Mouse (Mus musculus) lung, embryonic 14.5 days (tissue): ENCODE measurements at regions not wholly inside any gene's neighbourhood (a gene's known extent, or its start where the extent isn't known, plus 50 kb on each side); places are given as distances from the start of the nearest gene placed in this dataset.

ENCODE experiments used
- ATAC-seq: fragments of 200-750 bp; cut with Nextera tagmentation; 2 replicates; pipeline ENCODE4 v1.8.0; 2017; ENCODE audit warnings: mild to moderate bottlenecking, moderate TSS enrichment, moderate library complexity; ENCODE audit not compliant: insufficient read depth
- DNase-seq: peaks from one replicate; pipeline ENCODE4 v3.0.0-alpha.2; 2015
- H3K27ac ChIP-seq: fragments of 300-500 bp; sonication (generic); 2 replicates; pipeline ENCODE4 v1.5.1; 2014; ENCODE audit warnings: low read depth, mild to moderate bottlenecking, moderate library complexity
- H3K27me3 ChIP-seq: fragments of 300-500 bp; sonication (generic); 2 replicates; pipeline ENCODE4 v1.6.1; 2014; ENCODE audit warnings: low read length, control low read depth; ENCODE audit not compliant: insufficient read depth
- H3K36me3 ChIP-seq: fragments of 300-500 bp; sonication (generic); 2 replicates; pipeline ENCODE4 v1.6.1; 2014; ENCODE audit warnings: control low read depth; ENCODE audit not compliant: insufficient read depth
- H3K4me1 ChIP-seq: fragments of 300-500 bp; sonication (generic); 2 replicates; pipeline ENCODE4 v1.6.1; 2014; ENCODE audit warnings: antibody characterized with exemption, control low read depth; ENCODE audit not compliant: insufficient read depth
- H3K4me2 ChIP-seq: fragments of 300-500 bp; sonication (generic); 2 replicates; pipeline ENCODE4 v1.6.1; 2014; ENCODE audit warnings: mild to moderate bottlenecking
- H3K4me3 ChIP-seq: fragments of 300-500 bp; sonication (generic); 2 replicates; pipeline ENCODE4 v1.5.1; 2014; ENCODE audit warnings: low read depth, low read length
- H3K9ac ChIP-seq: fragments of 300-500 bp; sonication (generic); 2 replicates; pipeline ENCODE4 v1.6.1; 2014
- H3K9me3 ChIP-seq: fragments of 300-500 bp; sonication (generic); 2 replicates; pipeline ENCODE4 v1.6.1; 2016; ENCODE audit warnings: low read depth, low read length, control low read depth
- CTCF ChIP-seq: IDR thresholded peaks from 2 replicates; pipeline ENCODE4 v1.5.1; 2016; ENCODE audit warnings: antibody characterized with exemption, low read depth
- WGBS: fragments of 180-500 bp; shearing (Covaris S2); extraction: QIAGEN DNeasy Blood & Tissue Kit; methylation state at CpG from one replicate; pipeline ENCODE4 v1.1.7; 2014; 5-methylcytosine and 5-hydroxymethylcytosine counted together

DNA sequence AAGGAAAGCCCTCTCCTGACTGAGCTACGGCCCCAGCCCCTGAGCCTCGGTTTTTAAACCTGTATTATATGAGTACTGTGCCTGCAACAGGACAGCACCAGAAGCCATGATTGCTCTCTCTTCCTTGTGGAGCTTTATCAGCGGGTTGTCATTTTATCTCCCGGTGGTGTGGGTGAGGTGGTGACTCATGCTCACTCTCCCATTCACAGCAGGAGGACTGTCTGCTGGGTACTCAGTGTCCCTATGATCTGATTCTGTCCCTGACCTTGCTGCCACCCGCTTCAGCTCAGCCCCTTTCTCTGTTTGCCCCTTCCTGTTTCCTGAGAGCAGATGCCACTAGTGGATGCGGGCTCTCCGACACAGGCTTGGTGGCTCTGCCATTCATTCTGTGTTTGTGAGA, 277.9 kb downstream of the Med13l start:
- ATAC-seq = no peak
- Histone ChIP-seq H3K36me3 (no peaks in the 10 kb centered on the region), H3K27ac (no peak overlapping the region), H3K4me1 (peaks cover 16% of the 10 kb centered on the region), H3K4me2 (no peak overlapping the region), H3K9ac (no peak overlapping the region), H3K4me3 (no peak overlapping the region), H3K9me3 (no peaks in the 10 kb centered on the region), H3K27me3 (no peaks in the 10 kb centered on the region)
- DNase-seq = no peak
- WGBS = 61% methylated on average over 7 of the region's 7 CpGs
- TF ChIP-seq CTCF = no peak

DNA sequence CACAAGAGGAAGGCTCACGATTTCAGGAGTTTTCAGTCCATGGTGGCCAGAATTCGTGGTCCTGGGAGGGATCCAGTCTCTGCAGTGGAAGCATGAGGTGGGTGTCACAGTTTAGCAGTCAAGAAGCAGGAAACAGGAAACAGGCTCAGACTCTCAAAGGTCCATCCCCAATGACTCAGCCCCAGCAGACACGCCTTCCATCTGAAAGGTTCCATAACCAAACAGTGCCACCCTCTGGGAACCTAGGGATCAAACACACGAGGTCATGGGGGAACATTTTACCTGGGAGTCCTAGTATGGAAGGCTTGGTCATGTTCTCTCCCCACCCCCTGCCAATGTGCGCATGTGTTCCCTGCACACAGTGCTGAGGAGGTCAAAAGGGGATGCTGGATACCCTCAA, 279.4 kb downstream of the Med13l start:
- Histone ChIP-seq H3K4me3 (no peak overlapping the region), H3K4me2 (no peak overlapping the region), H3K36me3 (no peaks in the 10 kb centered on the region), H3K4me1 (peaks cover 16% of the 10 kb centered on the region), H3K27me3 (no peaks in the 10 kb centered on the region), H3K9me3 (no peaks in the 10 kb centered on the region), H3K9ac (no peak overlapping the region), H3K27ac (no peak overlapping the region)
- TF ChIP-seq CTCF = peak; percentile 26; the same call in 1 of the 2 replicates
- DNase-seq = peak; percentile 35
- no peak for ATAC-seq
- WGBS = 61% methylated on average over 5 of the region's 5 CpGs

DNA sequence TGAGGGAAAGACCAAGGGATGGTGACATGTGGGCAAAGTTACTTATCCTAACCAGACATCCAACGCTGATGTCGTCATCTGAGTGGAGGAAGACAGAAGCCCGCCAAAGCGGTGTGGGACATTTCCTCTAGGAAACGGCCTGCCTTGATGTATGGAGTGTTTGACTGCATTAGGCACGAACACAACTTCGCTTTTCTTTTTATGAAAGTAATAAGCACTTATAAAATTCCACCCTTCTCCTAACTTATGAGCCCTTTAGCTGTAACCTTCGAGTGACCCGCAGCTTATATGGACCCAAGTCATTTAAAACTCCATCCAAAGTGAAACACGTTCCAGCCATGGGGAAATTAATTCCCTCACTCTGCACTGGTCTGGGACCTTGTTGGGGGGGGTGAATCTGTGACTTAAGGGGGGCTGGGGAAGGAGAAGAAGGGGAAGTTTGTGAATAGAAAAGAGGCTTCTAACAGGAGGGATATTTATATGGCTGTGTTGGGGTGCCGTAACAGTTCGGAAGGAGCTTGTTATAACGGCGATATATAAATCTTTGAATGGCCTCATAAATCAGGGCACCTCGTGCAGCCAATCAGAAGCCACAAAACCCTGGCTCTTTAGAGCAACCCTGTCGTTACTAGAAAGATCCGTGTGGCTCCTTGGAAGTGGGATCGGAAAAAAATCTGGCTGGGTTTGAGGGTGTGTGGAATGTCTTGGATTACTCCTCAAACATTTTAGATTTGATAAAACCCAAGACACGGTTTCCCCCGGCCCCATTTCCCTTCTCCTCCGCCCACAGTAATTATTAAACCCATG, 280.9 kb downstream of the Med13l start:
- WGBS = 29% methylated on average over 21 of the region's 21 CpGs
- Histone ChIP-seq H3K9me3 (no peaks in the 10 kb centered on the region), H3K36me3 (no peaks in the 10 kb centered on the region), H3K4me2 (peak overlapping the region; percentile 38; the same call in 1 of the 2 replicates), H3K9ac (no peak overlapping the region), H3K4me1 (peaks cover 16% of the 10 kb centered on the region), H3K4me3 (no peak overlapping the region), H3K27ac (peak overlapping the region; percentile 67), H3K27me3 (no peaks in the 10 kb centered on the region)
- no peak for TF ChIP-seq CTCF
- peak; percentile 74 for ATAC-seq
- DNase-seq = peak; percentile 78

DNA sequence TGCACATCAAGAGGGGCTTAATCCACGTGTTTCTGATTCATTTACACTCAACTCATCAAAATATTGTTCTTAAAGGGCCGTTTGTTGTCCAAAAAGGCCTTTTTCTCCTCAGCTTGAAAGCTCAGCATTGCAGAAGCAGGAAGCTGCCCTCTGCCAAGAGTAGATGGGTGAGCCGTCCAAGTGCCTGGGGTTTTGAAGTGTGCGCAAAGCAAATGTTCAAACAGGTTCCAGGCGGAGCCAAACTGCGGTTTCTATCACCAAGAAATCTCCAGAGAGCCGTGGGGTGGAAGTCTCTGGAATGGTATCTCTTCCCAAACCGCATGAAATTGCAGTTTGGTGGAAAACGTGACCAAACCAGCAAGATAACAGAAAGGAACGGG, 281.5 kb downstream of the Med13l start:
- peak overlapping the region; percentile 67 for H3K27ac ChIP-seq
- ATAC-seq = peak; percentile 66; the same call in 1 of the 2 replicates
- DNase-seq = peak; percentile 77
- WGBS = 22% methylated on average over 10 of the region's 10 CpGs
- no peaks in the 10 kb centered on the region for H3K36me3 ChIP-seq
- 0 out of 2 replicates have a peak overlapping the region, but pooled peaks have one; percentile 38 for H3K4me2 ChIP-seq
- no peak for TF ChIP-seq CTCF
- H3K4me1 ChIP-seq = peaks cover 16% of the 10 kb centered on the region
- H3K4me3 ChIP-seq = no peak overlapping the region
- no peak overlapping the region for H3K9ac ChIP-seq
- no peaks in the 10 kb centered on the region for H3K9me3 ChIP-seq
- no peaks in the 10 kb centered on the region for H3K27me3 ChIP-seq

DNA sequence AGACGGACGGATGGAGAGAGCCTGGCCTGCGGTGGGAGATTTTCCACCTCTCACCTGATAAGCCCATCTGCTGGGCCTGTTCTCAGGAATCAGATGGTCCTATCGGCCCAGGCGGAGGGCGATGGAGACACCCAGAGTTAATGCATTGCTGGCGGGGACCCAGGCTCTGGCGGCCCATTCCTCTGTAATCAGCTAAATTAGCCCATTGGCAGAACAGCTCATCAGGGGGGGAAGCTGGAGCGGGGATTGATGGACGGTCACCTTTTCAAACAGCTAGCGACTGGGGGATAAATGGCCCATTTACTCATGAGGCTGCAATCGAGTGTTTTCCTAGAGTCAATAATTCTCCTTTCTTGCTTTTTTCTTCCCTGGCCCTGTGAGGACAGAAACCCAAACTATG, 296.5 kb downstream of the Med13l start:
- Histone ChIP-seq H3K4me2 (no peak overlapping the region), H3K4me1 (no peaks in the 10 kb centered on the region), H3K27me3 (no peaks in the 10 kb centered on the region), H3K9me3 (no peaks in the 10 kb centered on the region), H3K36me3 (no peaks in the 10 kb centered on the region), H3K9ac (no peak overlapping the region), H3K4me3 (no peak overlapping the region), H3K27ac (no peak overlapping the region)
- ATAC-seq = no peak
- 41% methylated on average over 12 of the region's 12 CpGs for WGBS
- no peak for DNase-seq
- no peak for TF ChIP-seq CTCF

DNA sequence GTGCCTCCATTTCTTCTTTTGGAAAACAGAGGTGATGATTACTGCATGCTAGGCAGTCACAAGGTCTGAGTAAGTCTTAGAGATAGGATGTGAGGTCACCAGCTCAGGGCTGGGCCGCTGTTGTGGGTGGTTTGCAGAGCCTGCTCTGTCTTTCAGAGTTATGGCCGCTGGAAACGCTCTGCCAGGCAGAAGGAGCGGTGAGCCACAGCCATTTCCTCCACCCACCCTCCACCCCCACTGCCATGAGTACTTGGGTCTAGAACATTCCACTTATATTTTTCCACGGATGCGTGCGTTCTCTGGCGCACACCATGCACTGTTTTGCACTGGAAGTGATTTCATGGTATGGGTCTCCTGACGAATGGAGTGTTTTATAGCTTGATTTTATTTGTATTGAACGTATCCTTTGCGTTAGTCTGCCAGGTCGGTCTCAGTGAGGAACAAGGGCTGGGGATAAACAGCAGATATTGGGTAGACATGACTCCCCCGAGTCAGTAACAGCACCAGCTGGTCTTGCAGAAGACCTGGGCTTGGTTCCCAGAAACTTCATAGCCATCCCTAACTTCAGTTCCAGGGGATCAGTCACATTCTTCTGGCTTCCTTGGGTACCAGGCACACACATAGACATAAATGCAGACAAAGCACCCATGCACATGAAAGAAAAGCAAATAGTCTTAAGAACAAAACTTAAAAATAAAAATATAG, 300.8 kb downstream of the Med13l start:
- H3K4me3 ChIP-seq = no peak overlapping the region
- no peak for TF ChIP-seq CTCF
- H3K27ac ChIP-seq = no peak overlapping the region
- H3K36me3 ChIP-seq = no peaks in the 10 kb centered on the region
- no peaks in the 10 kb centered on the region for H3K9me3 ChIP-seq
- no peaks in the 10 kb centered on the region for H3K4me1 ChIP-seq
- H3K9ac ChIP-seq = no peak overlapping the region
- 70% methylated on average over 13 of the region's 13 CpGs for WGBS
- ATAC-seq = no peak
- no peaks in the 10 kb centered on the region for H3K27me3 ChIP-seq
- H3K4me2 ChIP-seq = no peak overlapping the region
- DNase-seq = no peak

DNA sequence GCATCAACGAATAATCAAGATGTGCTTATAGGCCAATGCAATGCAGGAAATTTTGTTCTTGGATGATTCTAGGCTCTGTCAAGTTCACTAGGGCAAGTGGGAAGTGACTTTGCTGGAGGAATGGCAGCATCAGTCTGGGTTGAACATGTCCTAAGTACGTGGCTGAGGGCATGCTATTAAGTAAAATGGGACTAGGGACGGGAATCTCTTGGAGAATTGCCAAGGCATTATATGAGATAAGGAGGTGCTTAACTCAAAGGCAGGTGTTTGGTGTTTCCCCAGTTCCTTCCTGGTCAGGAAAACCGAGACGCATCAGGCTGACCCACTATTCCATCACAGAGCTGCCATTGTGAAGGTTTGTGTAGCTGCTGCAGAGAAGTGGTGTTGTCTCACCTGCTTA, 307.0 kb downstream of the Med13l start:
- no peak for TF ChIP-seq CTCF
- no peak overlapping the region for H3K4me2 ChIP-seq
- no peaks in the 10 kb centered on the region for H3K36me3 ChIP-seq
- H3K27me3 ChIP-seq = no peaks in the 10 kb centered on the region
- no peak for DNase-seq
- no peak overlapping the region for H3K9ac ChIP-seq
- 64% methylated on average over 5 of the region's 5 CpGs for WGBS
- peaks cover 3% of the 10 kb centered on the region; the same call in 1 of the 2 replicates for H3K9me3 ChIP-seq
- H3K4me3 ChIP-seq = no peak overlapping the region
- no peaks in the 10 kb centered on the region for H3K4me1 ChIP-seq
- no peak for ATAC-seq
- no peak overlapping the region for H3K27ac ChIP-seq
